Mouse (Mus musculus): ENCODE data around the gene Nagpa. TPM values are rescaled to one million over a fixed set of nuclear protein-coding genes. Genes with fewer than 3 reads are reported as not detected.

Gene Nagpa
- polyA plus RNA-seq (2014; fragmentation: Nextera tagmentation; extraction: Ambion mirVana): 10.7 and 10.8 TPM in 2 replicates

DNA sequence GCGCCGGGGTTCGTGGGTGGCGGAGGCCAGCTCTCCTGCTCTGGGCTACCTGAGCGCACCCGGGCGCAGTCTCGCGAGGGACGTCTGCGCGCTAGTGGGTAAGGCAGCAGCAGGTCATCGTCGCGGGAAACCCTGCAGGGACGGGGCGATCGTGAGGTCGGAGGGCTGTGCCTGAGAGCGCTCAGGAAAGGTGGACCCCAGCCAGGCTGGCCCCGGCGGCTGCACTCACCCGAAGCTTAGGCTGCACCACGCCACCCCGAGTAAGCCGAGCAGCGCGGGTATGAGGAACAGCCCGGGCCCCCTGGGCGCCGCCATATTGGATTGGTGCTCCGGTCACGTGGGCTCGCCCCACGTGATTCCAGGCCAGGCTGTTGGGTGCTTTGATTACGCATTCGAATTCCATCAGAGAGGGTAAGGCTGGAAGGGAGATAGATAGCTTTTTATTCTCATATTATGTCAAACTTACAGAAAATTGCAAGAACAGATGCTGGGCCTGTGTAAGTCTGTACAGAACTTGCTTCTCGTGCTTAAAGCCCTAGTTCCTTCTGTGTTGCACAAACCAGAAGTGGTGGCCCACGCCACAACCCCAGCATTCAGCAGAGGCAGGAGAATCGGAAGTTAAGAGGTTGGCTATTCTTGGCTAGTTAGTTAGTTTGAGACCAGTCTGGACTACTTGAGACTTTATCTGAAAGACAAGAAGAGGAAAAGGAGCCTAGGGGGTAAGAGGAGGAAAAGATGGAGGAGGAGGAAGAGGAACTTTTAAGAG lies at the start of gene Nagpa:
Gene Nagpa, minus strand, starts transcription at position 345 of the 766 bp plus-strand sequence.
- Histone ChIP-seq H3K36me3 (ENCODE audit: control insufficient read depth, insufficient read depth, low read length) (no peaks in the 10 kb centered on the region), H3K9ac (ENCODE audit: low read length) (peak within 1 kb of the TSS; percentile 73), H3K4me2 (peak within 1 kb of the TSS; percentile 96), H3K4me1 (ENCODE audit: control insufficient read depth, insufficient read depth, low read length) (peaks cover 7% of the 10 kb centered on the region), H3K27ac (ENCODE audit: low read depth, low read length) (no peak within 1 kb of the TSS), H3K4me3 (ENCODE audit: low read depth, low read length) (peak within 1 kb of the TSS; percentile 83), H3K27me3 (ENCODE audit: control insufficient read depth, insufficient read depth, low read length) (peaks cover 5% of the 10 kb centered on the region; the same call in 1 of the 2 replicates), H3K9me3 (ENCODE audit: control insufficient read depth, low read length) (no peaks in the 10 kb centered on the region)
- peak; percentile 93 for ATAC-seq (ENCODE audit: low FRiP score)
- DNase-seq (ENCODE audit: low spot score, missing footprints): peak; percentile 99
- 4% methylated on average over 40 of the region's 40 CpGs for WGBS

DNA sequence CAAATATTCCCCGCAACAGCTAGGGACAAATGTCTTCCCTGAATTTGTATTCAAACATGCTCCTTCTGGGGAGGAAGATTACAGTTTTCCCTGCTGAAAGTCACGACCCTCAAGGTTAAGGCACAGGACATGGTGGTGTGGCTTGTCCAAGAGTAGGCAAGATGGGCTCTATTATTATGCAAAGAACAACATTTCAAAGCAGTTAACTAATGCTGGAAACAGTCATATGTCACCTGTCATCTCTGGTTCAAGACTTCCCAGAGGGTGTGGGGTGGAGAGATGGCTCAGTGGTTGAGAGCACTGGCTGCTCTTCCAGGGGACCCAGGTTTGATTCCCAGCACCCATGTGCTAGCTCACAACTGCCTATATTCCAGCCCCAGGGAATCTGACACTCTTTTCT lies 48.4 kb upstream of the Nagpa start:
- Histone ChIP-seq H3K27me3 (ENCODE audit: control insufficient read depth, insufficient read depth, low read length) (no peaks in the 10 kb centered on the region), H3K9ac (ENCODE audit: low read length) (no peak overlapping the region), H3K4me3 (ENCODE audit: low read depth, low read length) (no peak overlapping the region), H3K4me1 (ENCODE audit: control insufficient read depth, insufficient read depth, low read length) (peaks cover 9% of the 10 kb centered on the region), H3K36me3 (ENCODE audit: control insufficient read depth, insufficient read depth, low read length) (no peaks in the 10 kb centered on the region), H3K9me3 (ENCODE audit: control insufficient read depth, low read length) (no peaks in the 10 kb centered on the region), H3K4me2 (no peak overlapping the region), H3K27ac (ENCODE audit: low read depth, low read length) (no peak overlapping the region)
- no peak for ATAC-seq (ENCODE audit: low FRiP score)
- DNase-seq (ENCODE audit: low spot score, missing footprints): no peak
- 94% methylated on average over 2 of the region's 2 CpGs for WGBS

DNA sequence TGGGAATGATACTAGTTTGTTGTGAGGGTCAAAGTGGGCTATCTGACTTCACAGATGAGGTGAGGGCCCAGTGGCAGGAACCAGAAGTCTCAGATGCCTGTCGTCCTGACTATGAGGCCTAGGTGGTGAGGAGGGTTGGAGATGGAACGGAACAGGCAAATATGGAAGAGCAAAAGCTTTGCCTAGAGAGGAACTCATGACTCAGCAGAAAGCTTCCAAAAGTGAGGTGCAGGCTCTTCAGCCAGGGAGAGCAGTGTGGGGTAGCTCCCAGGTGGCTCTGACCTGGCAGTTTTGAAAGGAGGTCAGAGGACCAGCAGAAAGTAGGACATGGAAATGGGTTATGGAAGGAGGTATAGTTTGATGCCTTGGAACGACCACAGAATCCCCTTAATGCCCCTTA lies 47.1 kb upstream of the Nagpa start:
- H3K27ac ChIP-seq (ENCODE audit: low read depth, low read length): no peak overlapping the region
- no peaks in the 10 kb centered on the region for H3K36me3 ChIP-seq (ENCODE audit: control insufficient read depth, insufficient read depth, low read length)
- DNase-seq (ENCODE audit: low spot score, missing footprints) (no peak), ATAC-seq (ENCODE audit: low FRiP score) (no peak)
- 90% methylated on average over 3 of the region's 3 CpGs for WGBS
- no peaks in the 10 kb centered on the region for H3K9me3 ChIP-seq (ENCODE audit: control insufficient read depth, low read length)
- no peak overlapping the region for H3K9ac ChIP-seq (ENCODE audit: low read length)
- peaks cover 7% of the 10 kb centered on the region for H3K4me1 ChIP-seq (ENCODE audit: control insufficient read depth, insufficient read depth, low read length)
- H3K4me2 ChIP-seq: no peak overlapping the region
- H3K27me3 ChIP-seq (ENCODE audit: control insufficient read depth, insufficient read depth, low read length): no peaks in the 10 kb centered on the region
- no peak overlapping the region for H3K4me3 ChIP-seq (ENCODE audit: low read depth, low read length)

GRCm38 (mm10) chr16:5244411-5244810 lies 40.6 kb upstream of the Nagpa start:
- Histone ChIP-seq H3K4me2 (no peak overlapping the region), H3K27me3 (ENCODE audit: control insufficient read depth, insufficient read depth, low read length) (no peaks in the 10 kb centered on the region), H3K36me3 (ENCODE audit: control insufficient read depth, insufficient read depth, low read length) (peaks cover 6% of the 10 kb centered on the region; the same call in 1 of the 2 replicates), H3K27ac (ENCODE audit: low read depth, low read length) (no peak overlapping the region), H3K9me3 (ENCODE audit: control insufficient read depth, low read length) (no peaks in the 10 kb centered on the region), H3K9ac (ENCODE audit: low read length) (no peak overlapping the region), H3K4me1 (ENCODE audit: control insufficient read depth, insufficient read depth, low read length) (no peaks in the 10 kb centered on the region), H3K4me3 (ENCODE audit: low read depth, low read length) (no peak overlapping the region)
- WGBS: 40% methylated on average over 7 of the region's 7 CpGs
- peak; percentile 91 for DNase-seq (ENCODE audit: low spot score, missing footprints)
- ATAC-seq (ENCODE audit: low FRiP score): peak; percentile 78; the same call in 1 of the 2 replicates

GRCm38 (mm10) chr16:5242882-5243281 lies 39.1 kb upstream of the Nagpa start:
- no peak overlapping the region for H3K4me3 ChIP-seq (ENCODE audit: low read depth, low read length)
- no peaks in the 10 kb centered on the region for H3K27me3 ChIP-seq (ENCODE audit: control insufficient read depth, insufficient read depth, low read length)
- ATAC-seq (ENCODE audit: low FRiP score) (no peak), DNase-seq (ENCODE audit: low spot score, missing footprints) (no peak)
- WGBS: 89% methylated on average over 6 of the region's 6 CpGs
- no peaks in the 10 kb centered on the region for H3K4me1 ChIP-seq (ENCODE audit: control insufficient read depth, insufficient read depth, low read length)
- H3K27ac ChIP-seq (ENCODE audit: low read depth, low read length): no peak overlapping the region
- H3K36me3 ChIP-seq (ENCODE audit: control insufficient read depth, insufficient read depth, low read length): peaks cover 6% of the 10 kb centered on the region; the same call in 1 of the 2 replicates
- no peak overlapping the region for H3K9ac ChIP-seq (ENCODE audit: low read length)
- H3K4me2 ChIP-seq: no peak overlapping the region
- H3K9me3 ChIP-seq (ENCODE audit: control insufficient read depth, low read length): no peaks in the 10 kb centered on the region

GRCm38 (mm10) chr16:5242355-5242754 lies 38.5 kb upstream of the Nagpa start:
- H3K36me3 ChIP-seq (ENCODE audit: control insufficient read depth, insufficient read depth, low read length): peaks cover 6% of the 10 kb centered on the region; the same call in 1 of the 2 replicates
- DNase-seq (ENCODE audit: low spot score, missing footprints): no peak

GRCm38 (mm10) chr16:5233418-5234313 lies 29.9 kb upstream of the Nagpa start, which contains the start of gene Alg1:
TSS of gene Alg1 (plus strand) at chr16:5233621.
- no peaks in the 10 kb centered on the region for H3K36me3 ChIP-seq (ENCODE audit: control insufficient read depth, insufficient read depth, low read length)
- H3K27ac ChIP-seq (ENCODE audit: low read depth, low read length): no peak within 1 kb of the TSS; the same call in 1 of the 2 replicates
- 3% methylated on average over 47 of the region's 47 CpGs for WGBS
- peak within 1 kb of the TSS; percentile 86 for H3K4me2 ChIP-seq
- H3K9me3 ChIP-seq (ENCODE audit: control insufficient read depth, low read length): no peaks in the 10 kb centered on the region
- peak within 1 kb of the TSS; percentile 87 for H3K4me3 ChIP-seq (ENCODE audit: low read depth, low read length)
- no peaks in the 10 kb centered on the region for H3K27me3 ChIP-seq (ENCODE audit: control insufficient read depth, insufficient read depth, low read length)
- DNase-seq (ENCODE audit: low spot score, missing footprints) (peak; percentile 98), ATAC-seq (ENCODE audit: low FRiP score) (peak; percentile 97)
- H3K4me1 ChIP-seq (ENCODE audit: control insufficient read depth, insufficient read depth, low read length): peaks cover 7% of the 10 kb centered on the region; the same call in 1 of the 2 replicates
- peak within 1 kb of the TSS; percentile 78 for H3K9ac ChIP-seq (ENCODE audit: low read length)

More at GRCm38 (mm10) chr16:5242355-5242754, 38.5 kb upstream of the Nagpa start:
- no peaks in the 10 kb centered on the region for H3K27me3 ChIP-seq (ENCODE audit: control insufficient read depth, insufficient read depth, low read length)
- 89% methylated on average over 4 of the region's 4 CpGs for WGBS
- H3K4me2 ChIP-seq: no peak overlapping the region
- H3K27ac ChIP-seq (ENCODE audit: low read depth, low read length): no peak overlapping the region
- no peak for ATAC-seq (ENCODE audit: low FRiP score)
- H3K9me3 ChIP-seq (ENCODE audit: control insufficient read depth, low read length): no peaks in the 10 kb centered on the region
- H3K4me3 ChIP-seq (ENCODE audit: low read depth, low read length): no peak overlapping the region
- no peak overlapping the region for H3K9ac ChIP-seq (ENCODE audit: low read length)
- H3K4me1 ChIP-seq (ENCODE audit: control insufficient read depth, insufficient read depth, low read length): no peaks in the 10 kb centered on the region

DNA sequence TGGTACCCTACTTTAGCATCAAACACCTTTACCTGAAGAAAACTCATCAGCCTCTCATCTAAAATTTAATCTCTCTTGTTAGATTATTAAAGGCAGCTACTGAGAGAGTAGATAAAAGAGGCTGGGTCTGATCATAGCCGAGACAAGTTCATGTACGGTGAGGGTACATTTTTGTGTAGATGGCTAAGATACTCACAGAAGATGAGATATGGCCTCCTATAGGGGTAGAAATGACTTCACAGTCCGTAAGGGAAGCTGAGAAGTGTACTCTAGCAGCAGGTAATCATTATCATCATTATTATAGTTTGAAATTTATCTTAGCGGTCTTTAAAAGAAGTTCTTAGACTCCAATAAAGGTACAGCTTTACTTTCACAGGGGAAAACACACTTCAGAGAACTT lies 29.2 kb upstream of the Nagpa start:
- Histone ChIP-seq H3K9ac (ENCODE audit: low read length) (no peak overlapping the region), H3K4me3 (ENCODE audit: low read depth, low read length) (peak overlapping the region; percentile 87; the same call in 1 of the 2 replicates), H3K9me3 (ENCODE audit: control insufficient read depth, low read length) (no peaks in the 10 kb centered on the region), H3K4me2 (peak overlapping the region; percentile 27; the same call in 1 of the 2 replicates), H3K27ac (ENCODE audit: low read depth, low read length) (no peak overlapping the region), H3K36me3 (ENCODE audit: control insufficient read depth, insufficient read depth, low read length) (no peaks in the 10 kb centered on the region), H3K27me3 (ENCODE audit: control insufficient read depth, insufficient read depth, low read length) (no peaks in the 10 kb centered on the region), H3K4me1 (ENCODE audit: control insufficient read depth, insufficient read depth, low read length) (peaks cover 7% of the 10 kb centered on the region; the same call in 1 of the 2 replicates)
- ATAC-seq (ENCODE audit: low FRiP score) (peak; percentile 20), DNase-seq (ENCODE audit: low spot score, missing footprints) (no peak)
- 71% methylated on average over 4 of the region's 4 CpGs for WGBS
